Mouse (Mus musculus) spleen, adult 2 months (tissue): ENCODE measurements around the gene Sertad3. TPM values are rescaled to one million over a fixed set of nuclear protein-coding genes. Genes with fewer than 3 reads are reported as not detected.
"Not testable (repeated sequence)": the region's sequence is repeated elsewhere in the genome, so short reads cannot be mapped to it uniquely, and the experiment has no call there.

ENCODE experiments used
- DNase-seq, 2 experiments: peaks; one replicate each; pipeline versions ENCODE4 v3.0.0 to v3.0.0-alpha.2; 2012 to 2021; ENCODE audit warnings: low spot score in 2 of 2, low read depth in 1 of 2
- H3K27ac ChIP-seq: fragments of 200-500 bp; 2 replicates; pipeline ENCODE4 v1.5.1; 2012; ENCODE audit warnings: low read length, inconsistent platforms; ENCODE audit not compliant: insufficient read depth
- H3K27me3 ChIP-seq: fragments of 200-500 bp; 2 replicates; pipeline ENCODE4 v1.6.1; 2012; ENCODE audit warnings: mild to moderate bottlenecking, moderate library complexity, low read length, inconsistent platforms; ENCODE audit not compliant: control insufficient read depth, insufficient read depth
- H3K36me3 ChIP-seq: fragments of 200-500 bp; 2 replicates; pipeline ENCODE4 v1.6.1; 2012; ENCODE audit warnings: mild to moderate bottlenecking, low read length, inconsistent platforms; ENCODE audit not compliant: control insufficient read depth, insufficient read depth
- H3K4me1 ChIP-seq: fragments of 200-500 bp; 2 replicates; pipeline ENCODE4 v1.6.1; 2011; ENCODE audit warnings: inconsistent platforms; ENCODE audit not compliant: control insufficient read depth, insufficient read depth, insufficient read length
- H3K4me3 ChIP-seq: fragments of 200-500 bp; 2 replicates; pipeline ENCODE4 v1.5.1; 2011; ENCODE audit warnings: mild to moderate bottlenecking, inconsistent platforms; ENCODE audit not compliant: insufficient read depth, insufficient read length; ENCODE audit errors: extremely low read depth
- CTCF ChIP-seq: fragments of 200-500 bp; IDR thresholded peaks from 2 replicates; pipeline ENCODE4 v1.5.1; 2011; ENCODE audit warnings: mild to moderate bottlenecking, inconsistent platforms; ENCODE audit not compliant: insufficient read depth, insufficient read length, insufficient replicate concordance; ENCODE audit errors: extremely low read depth
- POLR2A ChIP-seq: fragments of 200-500 bp; IDR thresholded peaks from 2 replicates; pipeline ENCODE4 v1.6.1; 2011; ENCODE audit warnings: low read depth, low read length, inconsistent platforms
- WGBS: fragments of 180-500 bp; shearing (Covaris S2); methylation state at CpG from one replicate; pipeline ENCODE4 v1.1.7; 2018; 5-methylcytosine and 5-hydroxymethylcytosine counted together
- polyA plus RNA-seq: library from polyadenylated mRNA; depleted of rRNA; stranded (reverse); fragments of >200 nt; gene quantifications from 2 replicates; pipeline ENCODE4 v1.2.3, GENCODE M21; 2012

Gene Sertad3
- polyA plus RNA-seq, 1 experiment = 16.0 TPM

DNA sequence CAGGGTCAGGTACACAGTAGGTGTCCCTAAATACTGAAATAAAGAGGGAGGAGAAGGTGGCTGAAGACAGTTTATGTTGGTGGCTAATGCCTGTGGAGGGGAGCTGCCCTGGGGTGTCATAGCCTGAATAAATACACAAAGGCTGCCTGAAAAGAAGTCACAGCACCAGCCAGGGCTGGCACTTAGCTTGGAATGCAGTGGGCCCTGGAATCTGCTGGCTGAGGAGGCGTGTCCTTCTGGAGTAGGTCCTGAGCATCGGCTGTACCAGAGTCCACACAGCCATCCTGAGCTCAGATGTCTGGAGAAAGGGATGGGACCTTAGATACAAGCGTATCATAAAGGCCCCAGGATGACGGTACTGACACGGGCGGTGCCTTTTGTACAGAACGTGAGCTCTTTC is 18.3 kb downstream of the Sertad3 start:
- Histone ChIP-seq H3K27me3 (no peaks in the 10 kb centered on the region), H3K27ac (no peak overlapping the region), H3K4me1 (peaks cover 9% of the 10 kb centered on the region), H3K36me3 (peaks cover 7% of the 10 kb centered on the region), H3K4me3 (no peak overlapping the region)
- no peak for DNase-seq
- TF ChIP-seq CTCF = no peak
- no peak for TF ChIP-seq POLR2A
- 88% methylated on average over 7 of the region's 7 CpGs for WGBS

- no peak overlapping the region for H3K27ac ChIP-seq
- 49% methylated on average over 3 of the region's 3 CpGs for WGBS
- H3K4me1 ChIP-seq = peaks cover 7% of the 10 kb centered on the region
- no peak overlapping the region for H3K4me3 ChIP-seq
- peaks cover 7% of the 10 kb centered on the region for H3K36me3 ChIP-seq
- TF ChIP-seq CTCF (no peak), POLR2A (no peak)
- DNase-seq = no peak
- H3K27me3 ChIP-seq = no peaks in the 10 kb centered on the region
Measured at GRCm38 (mm10) chr7:27493022-27493421, 19.5 kb downstream of the Sertad3 start.

DNA sequence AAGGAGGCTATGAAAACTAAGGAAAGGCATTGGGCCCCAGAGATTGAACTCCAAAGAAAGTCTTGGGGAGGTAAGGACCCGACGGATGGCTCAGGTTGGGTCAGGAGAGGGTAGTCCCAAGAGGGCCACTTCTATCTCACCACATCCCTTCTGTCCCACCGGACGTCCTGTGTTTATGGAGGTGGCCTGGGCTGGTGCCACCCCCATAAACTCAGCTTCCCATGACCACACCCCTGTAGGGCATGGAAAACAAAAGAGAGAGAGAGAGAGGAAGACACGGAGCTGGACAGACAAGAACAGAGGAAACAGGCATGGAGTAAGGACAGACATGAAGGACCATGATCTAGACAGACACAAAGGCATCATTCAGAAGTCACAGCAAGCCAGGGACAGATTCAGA is 19.9 kb downstream of the Sertad3 start:
- H3K36me3 ChIP-seq = peaks cover 7% of the 10 kb centered on the region
- no peak overlapping the region for H3K27ac ChIP-seq
- 68% methylated on average over 5 of the region's 5 CpGs for WGBS
- no peak for TF ChIP-seq POLR2A
- TF ChIP-seq CTCF = no peak
- no peak overlapping the region for H3K4me3 ChIP-seq
- H3K4me1 ChIP-seq = peaks cover 4% of the 10 kb centered on the region
- DNase-seq = no peak
- no peaks in the 10 kb centered on the region for H3K27me3 ChIP-seq

DNA sequence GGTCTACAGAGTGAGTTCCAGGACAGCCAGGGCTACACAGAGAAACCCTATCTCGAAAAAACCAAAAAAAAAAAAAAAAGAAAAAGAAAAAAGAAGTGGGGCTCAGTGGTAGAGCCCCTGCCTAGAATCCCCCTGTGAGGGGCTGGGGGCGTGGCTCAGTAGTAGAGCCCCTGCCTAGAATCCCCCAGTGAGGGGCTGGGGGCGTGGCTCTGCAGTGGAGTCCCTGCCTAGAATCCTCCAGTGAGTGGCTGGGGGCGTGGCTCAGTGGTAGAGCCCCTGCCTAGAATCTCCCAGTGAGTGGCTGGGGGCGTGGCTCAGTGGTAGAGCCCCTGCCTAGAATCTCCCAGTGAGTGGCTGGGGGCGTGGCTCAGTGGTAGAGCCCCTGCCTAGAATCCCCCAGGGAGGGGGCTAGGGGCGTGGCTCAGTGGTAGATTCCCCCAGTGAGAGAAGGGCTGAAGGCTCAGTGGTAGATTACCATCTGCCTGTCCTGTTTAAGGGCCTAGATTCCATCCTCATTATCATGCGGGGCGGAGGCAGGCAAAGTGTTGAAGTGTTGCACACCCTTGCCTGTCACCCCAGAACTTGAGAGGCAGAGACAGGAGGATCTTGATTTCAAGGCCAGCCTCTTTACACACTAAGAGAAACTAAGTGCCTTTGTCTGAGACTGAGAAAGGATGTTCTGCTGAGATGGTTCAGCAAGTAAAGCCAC is 21.2 kb downstream of the Sertad3 start:
- H3K4me1 ChIP-seq, H3K36me3 ChIP-seq, H3K4me3 ChIP-seq, H3K27ac ChIP-seq, DNase-seq, H3K27me3 ChIP-seq: not testable (repeated sequence)
- 89% methylated on average over 8 of the region's 9 CpGs for WGBS

GRCm38 (mm10) chr7:27499036-27499435 is 25.5 kb downstream of the Sertad3 start, which contains the start of gene Prx:
Prx (plus strand) TSS chr7:27499324.
- Histone ChIP-seq H3K27me3 (no peaks in the 10 kb centered on the region), H3K27ac (no peak within 1 kb of the TSS), H3K36me3 (no peaks in the 10 kb centered on the region), H3K4me3 (no peak within 1 kb of the TSS), H3K4me1 (no peaks in the 10 kb centered on the region)
- WGBS = 82% methylated on average over 3 of the region's 3 CpGs
- no peak for DNase-seq
- TF ChIP-seq CTCF (no peak), POLR2A (no peak)

DNA sequence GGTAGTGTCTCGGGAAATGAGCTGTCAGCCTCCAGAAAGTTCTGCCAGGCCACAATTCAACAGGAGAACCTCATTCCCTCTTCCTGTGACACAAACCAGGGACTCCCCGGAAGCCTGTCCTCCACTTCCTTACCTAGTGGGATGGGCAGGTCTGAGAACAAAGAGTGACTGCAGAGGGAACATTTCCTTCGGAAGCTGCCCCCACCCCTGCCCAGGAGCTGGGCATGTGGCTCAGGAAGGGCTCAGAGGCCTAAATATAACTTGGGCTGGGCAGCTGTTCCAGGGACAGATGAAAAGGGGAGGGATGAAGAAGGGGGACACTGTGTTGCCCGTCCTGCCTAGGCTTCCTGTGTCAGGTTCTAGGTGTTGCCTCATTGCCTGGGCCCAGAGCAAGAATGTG is 28.1 kb downstream of the Sertad3 start:
- H3K4me1 ChIP-seq = no peaks in the 10 kb centered on the region
- H3K36me3 ChIP-seq = no peaks in the 10 kb centered on the region
- TF ChIP-seq CTCF (no peak), POLR2A (no peak)
- no peak overlapping the region for H3K27ac ChIP-seq
- 80% methylated on average over 4 of the region's 4 CpGs for WGBS
- H3K27me3 ChIP-seq = no peaks in the 10 kb centered on the region
- H3K4me3 ChIP-seq = no peak overlapping the region
- DNase-seq = no peak

GRCm38 (mm10) chr7:27506765-27507370 is 33.3 kb downstream of the Sertad3 start:
- H3K27ac ChIP-seq = no peak overlapping the region
- H3K4me1 ChIP-seq = peaks cover 7% of the 10 kb centered on the region; the same call in 1 of the 2 replicates
- 16% methylated on average over 9 of the region's 9 CpGs for WGBS
- H3K27me3 ChIP-seq = no peaks in the 10 kb centered on the region
- no peaks in the 10 kb centered on the region for H3K36me3 ChIP-seq
- H3K4me3 ChIP-seq = no peak overlapping the region
- peak in 1 of 2 experiments; percentile 25 for DNase-seq
- no peak for TF ChIP-seq CTCF
- TF ChIP-seq POLR2A = no peak
